Mouse (Mus musculus) forebrain, postnatal 0 days (tissue): ENCODE data around the gene Ranbp3l. TPM values are rescaled to one million over a fixed set of nuclear protein-coding genes. Genes with fewer than 3 reads are reported as not detected.
"Not testable (repeated sequence)": the region's sequence is repeated elsewhere in the genome, so short reads cannot be mapped to it uniquely, and the experiment has no call there.

Source experiments
- ATAC-seq: fragments of 200-750 bp; cut with Nextera tagmentation; 2 replicates; pipeline ENCODE4 v1.8.0; 2017; ENCODE audit warnings: mild to moderate bottlenecking, moderate library complexity
- DNase-seq: peaks from one replicate; pipeline ENCODE4 v3.0.0-alpha.2; 2015
- H3K27ac ChIP-seq: fragments of 300-500 bp; sonication (generic); 2 replicates; pipeline ENCODE4 v1.5.1; 2014; ENCODE audit warnings: low read depth, mild to moderate bottlenecking, antibody characterized with exemption, low read length, moderate library complexity, mixed read lengths
- H3K27me3 ChIP-seq: fragments of 300-500 bp; sonication (generic); 2 replicates; pipeline ENCODE4 v1.6.1; 2014; ENCODE audit warnings: mild to moderate bottlenecking, low read length, mixed read lengths; ENCODE audit not compliant: insufficient read depth
- H3K36me3 ChIP-seq: fragments of 300-500 bp; sonication (generic); 2 replicates; pipeline ENCODE4 v1.6.1; 2014; ENCODE audit warnings: mild to moderate bottlenecking, moderate library complexity; ENCODE audit not compliant: insufficient read depth
- H3K4me1 ChIP-seq: fragments of 300-500 bp; sonication (generic); 2 replicates; pipeline ENCODE4 v1.6.1; 2014; ENCODE audit warnings: antibody characterized with exemption; ENCODE audit not compliant: insufficient read depth
- H3K4me2 ChIP-seq: fragments of 300-500 bp; sonication (generic); 2 replicates; pipeline ENCODE4 v1.6.1; 2014; ENCODE audit warnings: low read depth, mild to moderate bottlenecking, moderate library complexity
- H3K4me3 ChIP-seq: fragments of 300-500 bp; sonication (generic); 2 replicates; pipeline ENCODE4 v1.5.1; 2014; ENCODE audit warnings: low read depth, low read length, mixed read lengths
- H3K9ac ChIP-seq: fragments of 300-500 bp; sonication (generic); 2 replicates; pipeline ENCODE4 v1.6.1; 2014; ENCODE audit warnings: mild to moderate bottlenecking
- H3K9me3 ChIP-seq: fragments of 300-500 bp; sonication (generic); 2 replicates; pipeline ENCODE4 v1.6.1; 2016; ENCODE audit warnings: low read length
- CTCF ChIP-seq: sonication (generic); IDR thresholded peaks from 2 replicates; pipeline ENCODE4 v1.5.1; 2016; ENCODE audit warnings: antibody characterized with exemption, control low read depth, low read depth
- WGBS: fragments of 180-500 bp; shearing (Covaris S2); extraction: QIAGEN DNeasy Blood & Tissue Kit; methylation state at CpG from one replicate; pipeline ENCODE4 v1.1.7; 2014; 5-methylcytosine and 5-hydroxymethylcytosine counted together
- polyA plus RNA-seq: library from polyadenylated mRNA; unstranded; fragments of >200 nt; fragmentation: Nextera tagmentation; extraction: Ambion mirVana; gene quantifications from 2 replicates; pipeline ENCODE4 v1.2.1, GENCODE M21; 2015
- total RNA-seq: library from RNA; depleted of rRNA; stranded (reverse); fragments of >200 nt; gene quantifications from 2 replicates; pipeline ENCODE4 v1.2.3, GENCODE M21; 2014

Gene Ranbp3l
- total and polyA plus RNA-seq, 2 experiments from 2014 or later: 11.3 to 23.1 TPM

GRCm38 (mm10) chr15:9009196-9009595 is 41.4 kb downstream of the Ranbp3l start:
- WGBS: 81% methylated on average over 6 of the region's 6 CpGs
- no peaks in the 10 kb centered on the region for H3K36me3 ChIP-seq
- no peak for TF ChIP-seq CTCF
- no peaks in the 10 kb centered on the region for H3K27me3 ChIP-seq
- no peak overlapping the region for H3K4me3 ChIP-seq
- no peak overlapping the region for H3K27ac ChIP-seq
- H3K4me1 ChIP-seq: no peaks in the 10 kb centered on the region
- no peak overlapping the region for H3K9ac ChIP-seq
- no peak overlapping the region for H3K4me2 ChIP-seq
- DNase-seq (no peak), ATAC-seq (no peak)
- H3K9me3 ChIP-seq: no peaks in the 10 kb centered on the region

- TF ChIP-seq CTCF: no peak
- no peaks in the 10 kb centered on the region for H3K9me3 ChIP-seq
- no peak overlapping the region for H3K4me2 ChIP-seq
- H3K36me3 ChIP-seq: no peaks in the 10 kb centered on the region
- no peaks in the 10 kb centered on the region for H3K4me1 ChIP-seq
- no peak overlapping the region for H3K9ac ChIP-seq
- WGBS: 79% methylated on average over 2 of the region's 2 CpGs
- H3K27ac ChIP-seq: no peak overlapping the region
- ATAC-seq (no peak), DNase-seq (no peak)
- H3K4me3 ChIP-seq: no peak overlapping the region
- no peaks in the 10 kb centered on the region for H3K27me3 ChIP-seq
These were observed 46.8 kb downstream of the Ranbp3l start for GRCm38 (mm10) chr15:9014541-9014940.

- H3K4me2 ChIP-seq, H3K4me1 ChIP-seq, H3K36me3 ChIP-seq, H3K27me3 ChIP-seq, H3K27ac ChIP-seq, H3K9me3 ChIP-seq, ATAC-seq, H3K4me3 ChIP-seq, H3K9ac ChIP-seq, DNase-seq: not testable (repeated sequence)
- WGBS: 86% methylated on average over 6 of the region's 6 CpGs
These were observed 47.7 kb downstream of the Ranbp3l start for GRCm38 (mm10) chr15:9015496-9015895.

GRCm38 (mm10) chr15:9055704-9056103 is 88.0 kb downstream of the Ranbp3l start:
- no peaks in the 10 kb centered on the region for H3K4me1 ChIP-seq
- ATAC-seq (no peak), DNase-seq (no peak)
- H3K27me3 ChIP-seq: no peaks in the 10 kb centered on the region
- H3K9me3 ChIP-seq: no peaks in the 10 kb centered on the region
- H3K4me2 ChIP-seq: no peak overlapping the region
- no peak overlapping the region for H3K27ac ChIP-seq
- H3K36me3 ChIP-seq: no peaks in the 10 kb centered on the region
- H3K4me3 ChIP-seq: no peak overlapping the region
- TF ChIP-seq CTCF: no peak
- no peak overlapping the region for H3K9ac ChIP-seq

- H3K27ac ChIP-seq: no peak overlapping the region
- H3K36me3 ChIP-seq: no peaks in the 10 kb centered on the region
- no peak overlapping the region for H3K4me2 ChIP-seq
- H3K9ac ChIP-seq: no peak overlapping the region
- H3K9me3 ChIP-seq: no peaks in the 10 kb centered on the region
- no peaks in the 10 kb centered on the region for H3K27me3 ChIP-seq
- DNase-seq: no peak
- no peaks in the 10 kb centered on the region for H3K4me1 ChIP-seq
- ATAC-seq: no peak
- 87% methylated on average over 2 of the region's 2 CpGs for WGBS
- no peak overlapping the region for H3K4me3 ChIP-seq
- TF ChIP-seq CTCF: no peak
These were observed 92.1 kb downstream of the Ranbp3l start for GRCm38 (mm10) chr15:9059856-9060255.

- WGBS: 48% methylated on average over 7 of the region's 7 CpGs
- DNase-seq: no peak
- Histone ChIP-seq H3K36me3 (no peaks in the 10 kb centered on the region), H3K9me3 (no peaks in the 10 kb centered on the region), H3K27ac (no peak overlapping the region), H3K4me1 (no peaks in the 10 kb centered on the region), H3K4me3 (no peak overlapping the region), H3K27me3 (no peaks in the 10 kb centered on the region), H3K4me2 (no peak overlapping the region), H3K9ac (no peak overlapping the region)
- ATAC-seq: peak; percentile 86
- TF ChIP-seq CTCF: no peak
These were observed 93.6 kb downstream of the Ranbp3l start for GRCm38 (mm10) chr15:9061150-9061882.

GRCm38 (mm10) chr15:9068881-9069280 is 101.1 kb downstream of the Ranbp3l start:
- Histone ChIP-seq H3K9ac (no peak overlapping the region), H3K4me2 (no peak overlapping the region), H3K9me3 (no peaks in the 10 kb centered on the region), H3K27me3 (no peaks in the 10 kb centered on the region), H3K27ac (no peak overlapping the region), H3K4me1 (no peaks in the 10 kb centered on the region; the same call in 1 of the 2 replicates), H3K4me3 (no peak overlapping the region), H3K36me3 (no peaks in the 10 kb centered on the region)
- ATAC-seq: no peak
- WGBS: 89% methylated on average over 4 of the region's 4 CpGs
- no peak for DNase-seq
- TF ChIP-seq CTCF: no peak
